12 mouse cellular contexts compared by ENCODE assay signal in the genomic region with DNA sequence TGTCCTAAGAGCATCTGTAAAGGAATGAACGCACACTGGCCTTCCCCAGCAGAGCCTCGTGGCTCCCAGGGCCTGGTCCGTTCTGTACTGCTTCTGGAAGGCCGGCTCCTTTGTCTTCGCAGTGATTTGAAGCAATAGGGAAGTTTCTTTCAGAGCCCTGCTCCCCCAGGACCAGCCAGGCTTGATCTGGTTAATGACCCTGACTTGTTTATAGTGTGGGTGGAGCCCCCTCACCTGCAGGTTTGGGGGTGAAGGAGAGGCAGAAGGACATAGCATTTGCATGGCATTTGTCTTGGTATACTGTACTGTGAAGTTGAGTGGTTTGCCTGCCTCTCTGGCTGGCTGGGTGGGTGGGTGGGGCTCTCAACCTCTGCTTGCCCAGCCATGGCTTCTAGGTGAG. TPM values are rescaled to one million over a fixed set of nuclear protein-coding genes. Genes with fewer than 3 reads are reported as not detected.
DNase-seq lines count a peak whose midpoint lies in the region; ATAC-seq lines count a peak whose summit lies in the region.
"Had no signal": no experiment of that assay in that cellular context is flagged by ENCODE, and none has a peak within 500 bp of the region (broad histone marks: within the 10 kb centered on the region; RNA-seq: fewer than 3 reads in every experiment).

No protein-coding gene starts in this region.

- H3K9ac ChIP-seq in kidney, embryonic 15.5 days: no peak overlapping the region
- no peak overlapping the region for H3K9ac ChIP-seq in limb, embryonic 12.5 days (replicated peaks)
- H3K9ac ChIP-seq: hindbrain, embryonic 14.5 days had no signal

- DNase-seq in kidney, postnatal 36 days: no peak
- DNase-seq in spleen, postnatal 36 days (ENCODE audit: low spot score in 2 of 2): peak; percentile 77 to 80
- DNase-seq in spleen, postnatal 4 days (ENCODE audit: low spot score in 2 of 2): no peak
- DNase-seq in cerebellum, adult 11-12 months: no peak
- DNase-seq in right cerebral cortex, adult 2 months (ENCODE audit: low spot score in 2 of 2): no peak
- DNase-seq: adrenal gland, adult 8-10 months; cerebellum, adult 18-20 months had no signal

- peaks cover 41% of the 10 kb centered on the region for H3K4me1 ChIP-seq in kidney, embryonic 15.5 days
- peaks cover 21% of the 10 kb centered on the region for H3K4me1 ChIP-seq in limb, embryonic 12.5 days (replicated peaks)

- peak overlapping the region; percentile 81 for H3K27ac ChIP-seq in kidney, embryonic 15.5 days
- H3K27ac ChIP-seq in limb, embryonic 12.5 days: 0 out of 2 replicates have a peak overlapping the region, but pooled peaks have one; percentile 4
- H3K27ac ChIP-seq: hindbrain, embryonic 14.5 days had no signal

- no peak overlapping the region for H3K4me2 ChIP-seq in kidney, embryonic 15.5 days
- no peak overlapping the region for H3K4me2 ChIP-seq in limb, embryonic 12.5 days
- H3K4me2 ChIP-seq: hindbrain, embryonic 14.5 days had no signal

- peaks cover under 1% of the 10 kb centered on the region; the same call in 1 of the 2 replicates for H3K27me3 ChIP-seq in kidney, embryonic 15.5 days
- H3K27me3 ChIP-seq in limb, embryonic 12.5 days: peaks cover 14% of the 10 kb centered on the region
- H3K27me3 ChIP-seq: CH12.LX had no signal

- no peaks in the 10 kb centered on the region for H3K36me3 ChIP-seq in kidney, embryonic 15.5 days
- H3K36me3 ChIP-seq in limb, embryonic 12.5 days: no peaks in the 10 kb centered on the region

- H3K9me3 ChIP-seq in kidney, embryonic 15.5 days (replicated peaks): no peaks in the 10 kb centered on the region
- 0 out of 2 replicates have a peak, but pooled peaks cover 4% of the 10 kb centered on the region for H3K9me3 ChIP-seq in limb, embryonic 12.5 days

- ATAC-seq in kidney, embryonic 15.5 days (replicated peaks; ENCODE audit: low FRiP score): 0 out of 2 replicates have a peak, but pooled peaks have one; percentile 5
- ATAC-seq in limb, embryonic 12.5 days (ENCODE audit: insufficient number of reproducible peaks, insufficient read depth, low FRiP score, low TSS enrichment, low read depth): no peak

- 59% methylated on average over 5 of the region's 5 CpGs for WGBS in kidney, embryonic 15.5 days
- WGBS in limb, embryonic 12.5 days: 50% methylated on average over 5 of the region's 5 CpGs

- H3K4me3 ChIP-seq in kidney, embryonic 15.5 days (replicated peaks): no peak overlapping the region
- no peak overlapping the region for H3K4me3 ChIP-seq in limb, embryonic 12.5 days (replicated peaks)
- H3K4me3 ChIP-seq: heart, adult 2 months had no signal

RNA-seq across cellular contexts. Expression of a gene that starts 8.3 kb away (rescaled TPM):
- 9.6 and 11.5 TPM in 2 replicates for polyA plus RNA-seq in kidney, embryonic 15.5 days (2015; fragmentation: Nextera tagmentation; extraction: Ambion mirVana)
- 3.5 and 4.1 TPM in 2 replicates for polyA plus RNA-seq in limb, embryonic 12.5 days (2016; fragmentation: Nextera tagmentation; extraction: Ambion mirVana)

Comparison
In these comparisons a context has a peak if more than half of its experiments do, and no peak if none do; other contexts are left out.
1. DNase-seq: peak in spleen, postnatal 36 days (2 of 2); none in kidney, postnatal 36 days (0 of 2), spleen, postnatal 4 days (0 of 2), cerebellum, adult 11-12 months (single experiment) and right cerebral cortex, adult 2 months (0 of 2).